Mouse (Mus musculus) cerebellum, postnatal 25 days (tissue): ENCODE measurements around the gene C1qtnf7.

Experiments
- DNase-seq, 2 experiments: peaks; one replicate each; pipeline ENCODE4 v3.0.0; 2021; ENCODE audit warnings: mixed read lengths in 2 of 2

The C1qtnf7 gene

GRCm38 (mm10) chr5:43621575-43622299, 106.4 kb downstream of the C1qtnf7 start:
- no peak for DNase-seq

- DNase-seq: no peak
Measured at GRCm38 (mm10) chr5:43625407-43625806, 110.1 kb downstream of the C1qtnf7 start.

GRCm38 (mm10) chr5:43634071-43634601, 118.8 kb downstream of the C1qtnf7 start:
- DNase-seq: no peak

GRCm38 (mm10) chr5:43634602-43635081, 119.3 kb downstream of the C1qtnf7 start:
- peak in 1 of 2 experiments; percentile 21 for DNase-seq

GRCm38 (mm10) chr5:43645020-43645419, 129.7 kb downstream of the C1qtnf7 start:
- no peak for DNase-seq

GRCm38 (mm10) chr5:43647098-43647774, 131.9 kb downstream of the C1qtnf7 start:
- no peak for DNase-seq

- DNase-seq: no peak
Measured at GRCm38 (mm10) chr5:43661498-43661897, 146.2 kb downstream of the C1qtnf7 start.

- peak; percentile 58 to 61 for DNase-seq
Measured at GRCm38 (mm10) chr5:43661997-43662961, 146.9 kb downstream of the C1qtnf7 start, which contains the start of gene Cc2d2a. TSS of gene Cc2d2a (plus strand) at chr5:43662346.

GRCm38 (mm10) chr5:43663531-43663930, 148.2 kb downstream of the C1qtnf7 start:
- DNase-seq: no peak

- DNase-seq: no peak
Measured at GRCm38 (mm10) chr5:43665144-43665543, 149.8 kb downstream of the C1qtnf7 start.
